Mouse (Mus musculus) E14TG2a.4 (cell line): ENCODE measurements at regions not wholly inside any gene's neighbourhood (a gene's known extent, or its start where the extent isn't known, plus 50 kb on each side); places are given as distances from the start of the nearest gene placed in this dataset.

Experiments used
- CTCF ChIP-seq: conservative IDR thresholded peaks from 2 replicates; pipeline ENCODE4 v1.5.1; 2014; ENCODE audit warnings: low read length
- POU5F1 ChIP-seq: IDR thresholded peaks from 2 replicates; pipeline ENCODE4 v1.6.1; 2014; ENCODE audit warnings: low read length, borderline replicate concordance

- no peak for TF ChIP-seq CTCF
- no peak for TF ChIP-seq POU5F1
Observed at GRCm38 (mm10) chr7:37392604-37393003, 380.8 kb downstream of the Zfp536 start.
